Mouse (Mus musculus) erythroblast, embryonic 14.5 days (primary cell): ENCODE data around the gene Tfcp2.

Experiments used
- GATA1 ChIP-seq: IDR thresholded peaks from 2 replicates; pipeline ENCODE4 v1.6.1; 2012; ENCODE audit warnings: low read length, inconsistent platforms, mixed read lengths
- TAL1 ChIP-seq: IDR thresholded peaks from 3 replicates; pipeline ENCODE4 v1.6.1; 2012; ENCODE audit warnings: low read length, inconsistent platforms, mixed read lengths

DNA sequence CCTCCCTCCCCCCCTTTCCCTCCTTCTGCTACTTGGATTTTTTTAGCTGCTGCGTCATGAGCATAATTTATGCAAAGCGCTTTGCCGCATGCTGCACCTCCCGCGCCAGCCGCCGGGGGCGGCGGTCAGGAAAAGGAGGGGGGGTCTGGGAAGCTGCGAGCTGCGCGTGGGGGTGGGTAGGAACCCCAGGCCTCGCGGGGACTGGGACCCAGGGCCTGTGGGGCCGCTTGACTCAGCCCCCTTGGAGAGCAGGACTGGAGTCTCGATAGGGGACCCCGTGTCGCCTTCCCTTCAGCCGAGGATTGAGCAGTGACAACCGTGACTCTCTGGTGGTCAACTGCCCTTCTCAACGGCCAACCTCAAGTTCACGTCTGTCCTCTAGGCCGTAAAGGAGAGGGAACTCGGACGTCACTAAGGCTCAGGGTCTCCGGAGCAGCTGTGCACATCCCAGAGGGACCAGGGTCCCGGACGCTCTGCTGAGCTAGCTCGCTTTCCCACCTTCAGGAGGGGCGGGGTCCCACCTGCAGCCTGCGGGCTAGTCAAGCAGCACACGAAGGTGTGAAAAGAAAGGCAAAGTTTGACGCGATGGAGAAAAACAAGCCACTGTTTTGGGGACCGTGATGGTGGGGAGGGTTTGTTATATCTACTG is 48.4 kb upstream of the Tfcp2 start:
- TF ChIP-seq GATA1: no peak
- TF ChIP-seq TAL1: no peak
